Mouse (Mus musculus) limb, embryonic 12.5 days (tissue): ENCODE results near the gene Wdtc1. TPM values are rescaled to one million over a fixed set of nuclear protein-coding genes. Genes with fewer than 3 reads are reported as not detected.

Experiments
- ATAC-seq: fragments of 200-750 bp; cut with Nextera tagmentation; 2 replicates; pipeline ENCODE4 v1.8.0; 2017; ENCODE audit warnings: low read depth, moderate TSS enrichment; ENCODE audit not compliant: insufficient number of reproducible peaks, insufficient read depth, low FRiP score, low TSS enrichment
- H3K27ac ChIP-seq: fragments of 300-500 bp; sonication (generic); 2 replicates; pipeline ENCODE4 v1.5.1; 2016; ENCODE audit warnings: mild to moderate bottlenecking, moderate library complexity
- H3K27me3 ChIP-seq: fragments of 300-500 bp; sonication (generic); 2 replicates; pipeline ENCODE4 v1.6.1; 2016; ENCODE audit warnings: mild to moderate bottlenecking, moderate library complexity
- H3K36me3 ChIP-seq: fragments of 300-500 bp; sonication (generic); 2 replicates; pipeline ENCODE4 v1.6.1; 2016; ENCODE audit warnings: mild to moderate bottlenecking, moderate library complexity
- H3K4me1 ChIP-seq: fragments of 300-500 bp; sonication (generic); replicated peaks from 2 replicates; pipeline ENCODE4 v1.6.1; 2016
- H3K4me2 ChIP-seq: fragments of 300-500 bp; sonication (generic); 2 replicates; pipeline ENCODE4 v1.6.1; 2016; ENCODE audit warnings: mild to moderate bottlenecking, moderate library complexity
- H3K4me3 ChIP-seq: fragments of 300-500 bp; sonication (generic); replicated peaks from 2 replicates; pipeline ENCODE4 v1.5.1; 2016; ENCODE audit warnings: mild to moderate bottlenecking
- H3K9ac ChIP-seq: fragments of 300-500 bp; sonication (generic); replicated peaks from 2 replicates; pipeline ENCODE4 v1.6.1; 2016; ENCODE audit warnings: mild to moderate bottlenecking, moderate library complexity
- H3K9me3 ChIP-seq: fragments of 300-500 bp; sonication (generic); 2 replicates; pipeline ENCODE4 v1.6.1; 2016; ENCODE audit warnings: mild to moderate bottlenecking, moderate library complexity
- WGBS: fragments of 180-500 bp; shearing (Covaris S2); methylation state at CpG from one replicate; pipeline ENCODE4 v1.1.7; 2016; 5-methylcytosine and 5-hydroxymethylcytosine counted together
- polyA plus RNA-seq: library from polyadenylated mRNA; unstranded; fragments of >200 nt; fragmentation: Nextera tagmentation; extraction: Ambion mirVana; gene quantifications from 2 replicates; pipeline ENCODE4 v1.2.1, GENCODE M21; 2016

The Wdtc1 gene
- polyA plus RNA-seq, 1 experiment from 2014 or later, result 12.2 TPM

DNA sequence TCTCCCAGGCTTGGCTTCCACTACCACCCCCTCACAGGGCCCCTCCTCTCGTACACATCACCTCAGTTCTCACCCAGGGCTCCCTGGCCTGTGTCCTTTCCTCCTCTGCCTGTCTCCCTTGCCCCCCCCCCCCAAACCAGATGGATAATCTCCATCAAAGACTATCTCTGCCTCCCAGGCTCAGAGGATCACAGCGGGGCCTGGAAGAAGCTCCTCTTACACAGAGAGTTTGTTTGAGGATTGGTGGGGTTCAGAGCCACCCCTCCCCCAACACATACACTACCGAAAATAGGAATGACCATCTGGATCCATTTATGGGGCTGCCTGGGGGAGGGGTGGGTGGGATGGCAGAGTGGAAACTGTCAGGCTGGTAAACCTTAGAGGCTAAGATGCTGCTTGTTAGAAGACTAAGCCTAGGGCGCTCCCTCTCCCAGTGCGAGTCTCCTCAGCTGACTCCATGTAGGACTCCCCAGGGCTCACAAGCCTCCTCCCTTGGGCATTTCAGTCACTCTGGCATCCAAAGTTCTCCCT is 71.3 kb downstream of the Wdtc1 start:
- 3% methylated on average over 5 of the region's 5 CpGs for WGBS
- peak; percentile 66 for ATAC-seq
- 0 out of 2 replicates have a peak overlapping the region, but pooled peaks have one; percentile 31 for H3K9ac ChIP-seq
- no peaks in the 10 kb centered on the region for H3K36me3 ChIP-seq
- peak overlapping the region; percentile 95 for H3K27ac ChIP-seq
- H3K27me3 ChIP-seq, result no peaks in the 10 kb centered on the region
- H3K4me3 ChIP-seq, result no peak overlapping the region; the same call in 1 of the 2 replicates
- peaks cover 35% of the 10 kb centered on the region for H3K4me1 ChIP-seq
- no peaks in the 10 kb centered on the region for H3K9me3 ChIP-seq
- peak overlapping the region; percentile 49 for H3K4me2 ChIP-seq

DNA sequence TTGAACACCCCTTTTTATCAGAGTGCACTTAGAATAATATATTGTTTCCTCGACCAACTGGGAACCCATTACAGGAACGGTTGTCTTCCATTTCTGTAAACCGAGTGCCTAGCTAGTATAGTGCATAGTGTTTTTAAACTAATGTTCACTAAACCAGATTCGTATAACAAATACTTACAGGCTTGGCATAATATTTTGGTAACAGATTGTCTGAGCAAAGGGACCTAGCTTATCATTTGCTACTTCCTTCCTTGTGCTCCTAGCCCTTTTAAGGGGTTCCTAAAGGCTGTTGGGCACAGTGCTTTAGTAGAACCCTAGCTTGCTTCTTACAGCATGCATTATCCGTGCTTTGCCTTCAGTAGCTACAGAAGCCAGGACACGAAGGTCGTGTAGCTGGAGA is 71.8 kb downstream of the Wdtc1 start:
- WGBS, result 24% methylated on average over 7 of the region's 7 CpGs
- H3K4me1 ChIP-seq, result peaks cover 39% of the 10 kb centered on the region
- H3K9me3 ChIP-seq, result no peaks in the 10 kb centered on the region
- no peak for ATAC-seq
- no peaks in the 10 kb centered on the region for H3K36me3 ChIP-seq
- no peaks in the 10 kb centered on the region for H3K27me3 ChIP-seq
- no peak overlapping the region for H3K4me3 ChIP-seq
- 0 out of 2 replicates have a peak overlapping the region, but pooled peaks have one; percentile 13 for H3K9ac ChIP-seq
- H3K27ac ChIP-seq, result peak overlapping the region; percentile 95
- H3K4me2 ChIP-seq, result peak overlapping the region; percentile 49

DNA sequence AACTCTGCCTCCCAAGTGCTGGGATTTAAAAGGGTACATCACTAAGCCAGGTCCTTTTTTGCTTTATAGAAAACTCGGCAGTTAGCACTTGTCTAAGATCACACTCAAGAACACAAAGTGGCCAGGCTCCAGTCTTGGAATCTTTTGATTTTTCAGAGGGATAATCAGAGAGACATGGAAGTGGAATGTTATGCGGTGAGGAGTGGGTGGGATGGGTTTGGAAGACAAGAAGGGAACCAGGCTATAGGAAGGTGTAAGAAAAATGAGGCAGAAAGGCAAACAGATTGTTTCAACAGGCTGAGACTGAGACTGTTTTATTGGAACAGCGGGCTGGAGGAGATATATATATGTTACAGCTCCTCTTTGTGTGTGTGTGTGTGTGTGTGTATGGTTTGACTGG is 74.8 kb downstream of the Wdtc1 start:
- 91% methylated on average over 3 of the region's 3 CpGs for WGBS
- Histone ChIP-seq H3K4me1 (peaks cover 49% of the 10 kb centered on the region), H3K27me3 (no peaks in the 10 kb centered on the region), H3K27ac (peak overlapping the region; percentile 92), H3K9me3 (no peaks in the 10 kb centered on the region), H3K4me2 (peak overlapping the region; percentile 78), H3K36me3 (peaks cover 20% of the 10 kb centered on the region; the same call in 1 of the 2 replicates), H3K4me3 (peak overlapping the region; percentile 76; the same call in 1 of the 2 replicates), H3K9ac (peak overlapping the region; percentile 82; the same call in 1 of the 2 replicates)
- no peak for ATAC-seq

- H3K9ac ChIP-seq, result peak overlapping the region; percentile 82
- WGBS, result 27% methylated on average over 6 of the region's 6 CpGs
- H3K4me2 ChIP-seq, result peak overlapping the region; percentile 78
- H3K27me3 ChIP-seq, result no peaks in the 10 kb centered on the region
- peaks cover 20% of the 10 kb centered on the region; the same call in 1 of the 2 replicates for H3K36me3 ChIP-seq
- H3K9me3 ChIP-seq, result no peaks in the 10 kb centered on the region
- H3K27ac ChIP-seq, result peak overlapping the region; percentile 92
- peaks cover 44% of the 10 kb centered on the region for H3K4me1 ChIP-seq
- H3K4me3 ChIP-seq, result peak overlapping the region; percentile 76
- ATAC-seq, result no peak
Observed at GRCm38 (mm10) chr4:133278067-133278466, 75.2 kb downstream of the Wdtc1 start.

DNA sequence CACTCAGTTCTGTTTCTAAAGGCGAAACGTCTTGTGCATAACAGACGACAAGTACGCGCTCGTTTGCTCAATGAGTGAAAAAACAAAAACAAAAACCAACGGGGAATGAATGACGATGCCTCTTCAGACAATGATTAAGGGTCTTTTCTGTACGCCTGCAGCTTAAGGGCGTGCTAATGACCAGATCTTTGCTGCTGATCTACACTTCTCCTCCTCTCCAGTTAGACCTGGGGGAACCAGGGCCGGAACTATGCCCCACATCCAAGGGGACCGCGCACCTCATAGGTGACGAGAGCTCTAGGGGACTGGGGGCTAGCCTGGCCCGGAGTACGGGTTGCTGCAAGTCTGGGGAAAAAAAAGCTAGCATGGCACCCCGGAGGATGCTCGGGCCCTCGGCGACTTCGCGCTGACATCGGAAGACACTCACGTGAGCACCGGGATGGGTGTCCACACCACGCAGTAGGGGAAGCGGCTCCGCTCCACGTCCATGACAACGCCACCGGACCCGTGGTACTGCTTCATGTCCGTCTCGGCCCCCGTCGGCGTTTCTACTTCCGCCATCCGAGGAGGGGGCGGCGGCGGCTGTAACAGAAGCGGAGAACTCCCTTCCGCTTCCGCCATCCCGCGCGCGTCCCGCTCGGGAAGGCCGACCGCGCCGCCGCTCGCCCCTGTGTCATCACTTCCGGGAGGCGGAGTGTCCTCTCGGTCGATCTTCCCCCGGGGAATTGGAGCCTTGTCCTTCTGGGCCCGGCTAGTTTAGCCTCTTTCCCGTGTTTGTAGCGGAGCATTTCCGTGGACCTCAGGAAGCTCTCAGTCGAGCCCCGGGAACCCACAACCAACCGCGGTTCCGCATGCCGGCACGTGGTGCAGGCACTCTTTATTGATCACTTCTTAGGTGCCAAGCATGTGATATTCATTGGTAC is 75.9 kb downstream of the Wdtc1 start, which contains the start of gene Tmem222:
Tmem222 (minus strand) TSS at position 689 of the 923 bp plus-strand sequence.
- Histone ChIP-seq H3K27me3 (no peaks in the 10 kb centered on the region), H3K4me3 (peak within 1 kb of the TSS; percentile 76), H3K4me2 (peak within 1 kb of the TSS; percentile 78), H3K36me3 (peaks cover 20% of the 10 kb centered on the region; the same call in 1 of the 2 replicates), H3K4me1 (peaks cover 37% of the 10 kb centered on the region), H3K9me3 (no peaks in the 10 kb centered on the region), H3K9ac (peak within 1 kb of the TSS; percentile 82), H3K27ac (peak within 1 kb of the TSS; percentile 92)
- peak; percentile 77 for ATAC-seq
- under 1% methylated on average over 73 of the region's 73 CpGs for WGBS

DNA sequence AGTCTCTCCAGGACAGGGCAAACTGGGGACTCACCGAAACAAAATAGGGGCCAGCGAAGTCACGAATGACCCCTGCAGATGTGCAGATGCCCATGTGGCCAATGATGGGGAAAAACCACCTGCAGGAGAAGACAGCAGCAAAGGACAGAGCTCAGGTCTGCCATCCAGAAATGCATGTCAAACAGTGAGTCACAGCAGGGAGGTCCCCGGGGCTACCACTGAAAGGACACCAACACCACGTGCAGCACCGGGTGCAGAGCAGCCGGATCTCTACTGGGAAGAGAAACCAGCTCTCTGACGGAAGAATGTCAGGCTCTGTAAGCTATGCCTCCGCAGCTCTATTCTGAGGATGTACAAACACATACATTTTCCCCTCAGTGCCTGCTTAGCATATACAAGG is 82.4 kb downstream of the Wdtc1 start:
- Histone ChIP-seq H3K36me3 (peaks cover 71% of the 10 kb centered on the region), H3K4me2 (no peak overlapping the region), H3K4me1 (peaks cover 4% of the 10 kb centered on the region), H3K9me3 (no peaks in the 10 kb centered on the region), H3K4me3 (no peak overlapping the region), H3K9ac (no peak overlapping the region), H3K27me3 (no peaks in the 10 kb centered on the region), H3K27ac (no peak overlapping the region)
- no peak for ATAC-seq
- 90% methylated on average over 9 of the region's 9 CpGs for WGBS

DNA sequence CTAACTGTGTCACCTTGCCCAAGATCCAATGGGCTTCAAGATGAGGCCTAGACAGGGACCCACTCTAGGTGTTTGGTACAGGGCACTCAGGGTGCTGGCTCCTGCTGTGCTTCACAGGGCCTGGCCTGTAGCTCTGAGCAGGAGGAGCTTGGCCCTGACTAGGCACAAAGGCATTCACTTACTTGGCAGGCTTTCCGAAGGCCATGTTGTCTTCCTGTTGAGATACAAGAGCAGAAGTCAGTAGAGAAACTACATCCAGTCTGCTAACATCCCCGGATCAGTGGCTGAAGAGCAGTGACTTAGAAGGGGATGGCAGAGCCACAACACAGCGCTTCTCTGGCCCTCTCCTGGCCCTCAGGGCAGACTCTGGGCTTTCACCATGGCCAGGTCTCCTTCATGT is 83.7 kb downstream of the Wdtc1 start:
- no peaks in the 10 kb centered on the region for H3K27me3 ChIP-seq
- H3K9me3 ChIP-seq, result 0 out of 2 replicates have a peak, but pooled peaks cover 2% of the 10 kb centered on the region
- peaks cover 73% of the 10 kb centered on the region for H3K36me3 ChIP-seq
- H3K4me3 ChIP-seq, result no peak overlapping the region
- WGBS, result 95% methylated on average over 3 of the region's 3 CpGs
- H3K9ac ChIP-seq, result no peak overlapping the region
- H3K4me2 ChIP-seq, result no peak overlapping the region
- H3K4me1 ChIP-seq, result no peaks in the 10 kb centered on the region
- H3K27ac ChIP-seq, result no peak overlapping the region
- no peak for ATAC-seq

DNA sequence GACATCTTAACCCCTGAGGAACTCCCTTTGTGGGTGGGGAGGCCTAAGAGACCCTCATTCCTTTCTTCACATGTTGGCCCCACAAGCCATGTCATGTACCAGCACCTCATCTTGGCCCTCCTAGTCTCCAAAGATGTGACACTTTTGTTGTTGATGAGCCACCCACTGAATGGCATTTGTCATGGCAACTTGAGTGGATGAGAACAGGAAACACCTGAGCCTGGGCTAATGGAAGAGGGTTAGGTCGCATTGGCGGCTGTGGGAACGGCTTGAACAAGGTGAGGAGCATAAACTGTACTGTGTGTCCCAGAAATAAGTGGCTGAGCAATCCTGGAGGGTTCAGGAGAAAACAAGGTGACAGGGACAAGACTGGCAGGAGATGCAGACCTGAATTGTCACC is 84.3 kb downstream of the Wdtc1 start:
- ATAC-seq, result no peak
- peaks cover 8% of the 10 kb centered on the region; the same call in 1 of the 2 replicates for H3K9me3 ChIP-seq
- peaks cover 73% of the 10 kb centered on the region for H3K36me3 ChIP-seq
- no peak overlapping the region for H3K9ac ChIP-seq
- no peak overlapping the region for H3K27ac ChIP-seq
- H3K4me3 ChIP-seq, result no peak overlapping the region
- WGBS, result 97% methylated on average over 3 of the region's 3 CpGs
- no peak overlapping the region for H3K4me2 ChIP-seq
- no peaks in the 10 kb centered on the region for H3K4me1 ChIP-seq
- no peaks in the 10 kb centered on the region for H3K27me3 ChIP-seq

DNA sequence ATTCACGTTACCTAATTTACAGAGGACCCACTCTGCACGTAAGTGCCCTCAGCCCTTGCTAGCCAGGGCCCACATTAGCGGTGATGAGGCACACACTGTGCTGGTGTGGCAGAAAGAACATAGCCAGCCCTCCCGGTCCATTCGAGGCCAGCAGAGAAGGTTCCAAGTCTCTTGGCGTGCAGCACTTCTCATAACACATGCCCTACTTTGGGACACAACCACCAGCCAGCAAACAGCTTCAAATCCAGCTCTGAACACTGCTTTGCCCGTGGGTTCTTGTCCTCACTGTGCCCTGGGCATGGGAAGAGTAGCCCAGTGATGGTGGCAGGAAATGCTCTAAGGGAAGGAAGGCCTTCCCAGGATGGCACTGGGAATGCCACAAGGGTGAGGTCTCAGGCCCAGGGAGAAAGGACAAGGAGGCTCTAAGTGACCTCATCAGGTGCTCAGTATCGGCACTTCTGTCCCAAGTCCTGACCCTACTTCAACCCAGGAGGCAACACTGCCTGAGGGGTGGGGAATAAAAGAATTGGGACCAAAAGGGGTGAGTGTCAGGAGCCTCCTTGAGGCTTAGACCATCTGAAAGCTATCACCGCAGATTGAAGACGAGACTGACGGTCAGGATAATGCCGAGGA is 86.9 kb downstream of the Wdtc1 start:
- no peak for ATAC-seq
- no peak overlapping the region for H3K4me3 ChIP-seq
- H3K27ac ChIP-seq, result no peak overlapping the region
- peaks cover 80% of the 10 kb centered on the region for H3K36me3 ChIP-seq
- 94% methylated on average over 12 of the region's 12 CpGs for WGBS
- H3K4me1 ChIP-seq, result peaks cover 5% of the 10 kb centered on the region; the same call in 1 of the 2 replicates
- no peak overlapping the region for H3K4me2 ChIP-seq
- no peak overlapping the region for H3K9ac ChIP-seq
- H3K9me3 ChIP-seq, result peaks cover 9% of the 10 kb centered on the region; the same call in 1 of the 2 replicates
- no peaks in the 10 kb centered on the region for H3K27me3 ChIP-seq

DNA sequence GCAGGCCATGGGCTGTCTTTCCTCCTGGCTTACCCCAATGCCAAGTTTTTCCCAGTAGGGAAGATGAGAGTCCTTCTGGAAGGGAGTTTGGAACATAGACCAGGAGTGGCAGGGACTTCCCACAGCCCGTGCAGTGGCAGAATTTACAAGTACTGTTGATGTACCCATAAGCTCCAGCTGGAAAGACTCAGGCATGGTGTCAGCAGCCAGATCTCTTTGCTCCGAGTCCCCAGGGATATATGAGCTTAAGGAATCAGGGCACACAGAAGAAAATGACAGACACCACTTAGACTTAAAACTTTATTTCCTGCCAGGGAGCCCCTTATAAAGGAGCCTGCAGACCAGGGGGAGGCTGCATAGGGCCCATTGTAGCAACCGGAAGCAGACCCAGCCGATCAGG is 87.5 kb downstream of the Wdtc1 start:
- no peak for ATAC-seq
- peaks cover 9% of the 10 kb centered on the region; the same call in 1 of the 2 replicates for H3K9me3 ChIP-seq
- peaks cover 5% of the 10 kb centered on the region; the same call in 1 of the 2 replicates for H3K4me1 ChIP-seq
- H3K27ac ChIP-seq, result no peak overlapping the region
- H3K27me3 ChIP-seq, result no peaks in the 10 kb centered on the region
- no peak overlapping the region for H3K9ac ChIP-seq
- no peak overlapping the region for H3K4me3 ChIP-seq
- H3K4me2 ChIP-seq, result no peak overlapping the region
- H3K36me3 ChIP-seq, result peaks cover 77% of the 10 kb centered on the region
- WGBS, result 92% methylated on average over 4 of the region's 4 CpGs

DNA sequence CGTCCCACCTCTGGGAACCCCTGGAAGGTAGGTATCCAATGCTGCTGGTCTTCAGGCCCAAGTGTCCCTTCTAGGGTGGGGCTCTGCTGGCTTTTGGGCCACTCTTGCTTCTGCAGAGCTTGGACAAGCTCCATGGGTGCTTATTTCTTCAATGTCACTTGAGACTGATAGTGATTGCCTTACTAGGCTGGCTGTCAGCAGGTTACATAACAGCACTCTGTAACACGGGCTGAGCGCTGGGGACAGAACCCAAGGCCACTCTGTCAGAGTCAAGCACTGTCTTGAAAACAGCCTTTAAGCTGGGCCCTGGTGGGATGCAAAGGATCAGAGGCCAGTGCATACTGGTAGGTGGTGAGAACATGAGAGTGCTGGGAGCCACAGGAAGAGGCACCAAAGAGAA is 88.0 kb downstream of the Wdtc1 start:
- Histone ChIP-seq H3K9ac (no peak overlapping the region), H3K36me3 (peaks cover 72% of the 10 kb centered on the region), H3K4me1 (peaks cover 5% of the 10 kb centered on the region; the same call in 1 of the 2 replicates), H3K9me3 (peaks cover 9% of the 10 kb centered on the region; the same call in 1 of the 2 replicates), H3K27me3 (no peaks in the 10 kb centered on the region), H3K4me2 (no peak overlapping the region), H3K4me3 (no peak overlapping the region), H3K27ac (no peak overlapping the region)
- 93% methylated on average over 3 of the region's 3 CpGs for WGBS
- ATAC-seq, result no peak
